Mouse (Mus musculus) limb, embryonic 12.5 days (tissue): ENCODE results near the gene Tex11. TPM values are rescaled to one million over a fixed set of nuclear protein-coding genes. Genes with fewer than 3 reads are reported as not detected.

Experiments used
- polyA plus RNA-seq: library from polyadenylated mRNA; unstranded; fragments of >200 nt; fragmentation: Nextera tagmentation; extraction: Ambion mirVana; gene quantifications from 2 replicates; pipeline ENCODE4 v1.2.1, GENCODE M21; 2016

Tex11 gene
- polyA plus RNA-seq, 1 experiment from 2014 or later: not detected

Other genes starting within 250 kb of the Tex11 start
- gene Slc7a3, start 26.4 kb upstream of the Tex11 start, polyA plus RNA-seq: 0.76 and 1.2 TPM in 2 replicates
- gene Snx12, start 162.9 kb upstream of the Tex11 start, polyA plus RNA-seq: 46.8 and 51.7 TPM in 2 replicates
- 5.9 and 6.5 TPM in 2 replicates for gene Foxo4, start 194.9 kb upstream of the Tex11 start, polyA plus RNA-seq
- not detected in 2 replicates for gene Gm614, start 204.3 kb upstream of the Tex11 start, polyA plus RNA-seq
- gene Il2rg, start 208.6 kb upstream of the Tex11 start, polyA plus RNA-seq: 3.9 and 4.2 TPM in 2 replicates
- gene Gm20489, start 209.4 kb upstream of the Tex11 start, polyA plus RNA-seq: not detected in 2 replicates
- 46.0 and 51.7 TPM in 2 replicates for gene Med12, start 214.4 kb upstream of the Tex11 start, polyA plus RNA-seq
- gene Nlgn3, start 239.5 kb upstream of the Tex11 start, polyA plus RNA-seq: 11.1 and 14.5 TPM in 2 replicates